Mouse (Mus musculus): ENCODE measurements at regions not wholly inside any gene's neighbourhood (a gene's known extent, or its start where the extent isn't known, plus 50 kb on each side); places are given as distances from the start of the nearest gene placed in this dataset.

DNA sequence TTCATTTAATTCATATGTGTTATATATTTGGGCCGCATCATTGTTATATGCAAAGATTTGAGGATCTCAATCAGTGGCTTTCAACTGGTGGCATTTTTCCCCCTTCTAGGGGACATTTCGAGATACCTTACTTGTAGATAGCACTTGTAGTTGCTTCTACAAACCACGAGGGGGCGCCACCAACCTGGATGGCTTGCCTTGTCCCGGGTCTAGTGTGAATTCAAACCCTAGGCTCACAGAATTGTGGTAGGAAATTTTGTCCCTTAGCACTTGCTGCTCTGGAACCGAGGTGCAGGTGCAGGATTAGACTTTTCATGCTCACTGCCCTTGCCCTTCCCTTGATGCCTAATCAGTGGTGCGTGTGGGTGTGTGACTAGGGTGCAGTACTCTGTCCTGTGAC lies 252.2 kb downstream of the Uaca start:
- peak; percentile 51 to 74 for DNase-seq (ENCODE audit: low spot score in 2 of 2)

DNA sequence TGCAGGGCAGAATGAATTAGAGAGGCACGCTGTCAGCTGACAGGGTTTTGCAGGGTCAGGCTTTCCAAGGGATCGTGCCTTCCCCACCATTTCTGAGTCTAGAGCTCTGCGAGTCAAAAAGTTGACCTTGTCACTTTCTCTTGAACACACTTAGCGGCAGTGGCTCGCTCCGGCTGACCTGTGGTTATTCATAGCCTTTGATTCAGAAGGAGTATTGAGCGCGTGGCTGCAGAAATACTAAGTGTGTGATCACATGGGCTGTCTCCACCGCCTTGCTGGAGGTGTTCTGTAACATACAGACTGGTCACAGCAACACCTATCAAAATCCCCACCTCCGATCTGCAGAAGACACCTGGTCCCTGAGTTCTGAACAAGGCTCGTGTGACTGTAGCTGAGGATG lies 252.9 kb downstream of the Uaca start:
- no peak for DNase-seq (ENCODE audit: low spot score in 2 of 2)

DNA sequence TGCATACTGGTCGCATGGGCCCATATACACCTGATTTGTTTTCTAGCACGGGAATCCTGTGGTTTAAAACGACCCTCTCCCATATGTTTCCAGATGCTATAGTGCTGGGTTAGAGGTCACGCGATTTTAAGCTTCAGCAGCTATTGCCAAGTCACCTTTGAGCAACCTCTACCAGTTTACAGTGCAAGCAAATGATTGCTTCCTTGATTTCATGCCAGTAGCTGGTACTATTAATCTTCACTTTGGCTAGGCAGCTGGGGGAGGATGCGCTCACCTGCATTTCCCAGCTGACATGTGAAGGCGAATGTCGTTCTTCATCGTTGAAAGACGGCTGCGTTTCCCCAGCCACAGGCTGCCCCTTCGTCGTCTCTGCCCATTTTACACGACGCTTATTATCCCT lies 254.2 kb downstream of the Uaca start:
- DNase-seq (ENCODE audit: low spot score in 2 of 2): no peak

DNA sequence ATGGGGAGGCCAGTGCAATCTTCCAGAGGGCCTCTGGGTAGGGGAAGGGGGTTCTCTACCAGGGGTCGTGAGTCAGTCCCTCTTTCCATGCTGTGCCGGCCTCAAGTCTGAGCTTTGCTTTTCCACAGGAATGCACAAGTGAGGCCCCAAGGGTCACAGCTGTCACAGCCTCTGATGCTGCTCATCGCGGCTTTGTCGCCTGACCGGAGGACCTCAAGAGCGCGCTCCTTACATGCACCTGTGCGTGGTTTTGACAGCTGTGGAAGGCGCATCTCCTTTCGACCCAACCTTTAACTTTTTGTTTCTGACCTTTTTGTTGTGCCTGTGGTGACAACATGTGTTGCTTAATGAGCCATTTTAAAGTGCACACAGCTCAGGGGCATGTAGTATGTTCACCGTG lies 258.3 kb downstream of the Uaca start:
- no peak for DNase-seq (ENCODE audit: low spot score in 2 of 2)

DNA sequence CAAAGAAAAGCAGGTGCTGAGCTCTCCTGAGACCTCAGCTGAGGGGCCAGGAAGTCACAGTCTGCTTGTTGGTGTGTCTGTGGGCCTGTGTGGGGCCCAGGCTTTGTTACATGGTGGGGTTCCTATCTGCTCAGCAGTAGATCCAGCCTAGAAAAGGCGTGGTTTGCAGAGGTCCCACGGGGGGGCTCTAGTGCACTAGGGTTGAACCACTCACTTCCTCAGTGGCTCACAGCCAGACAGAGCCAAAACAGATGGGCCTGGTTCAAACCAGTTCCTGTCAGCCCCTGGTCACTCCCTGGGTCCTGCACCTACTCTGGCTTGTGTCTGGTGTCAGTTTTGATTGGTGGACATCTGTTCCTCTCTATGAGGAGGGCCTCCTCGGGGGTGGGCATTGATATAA lies 260.1 kb downstream of the Uaca start:
- peak; percentile 56 to 71 for DNase-seq (ENCODE audit: low spot score in 2 of 2)

DNA sequence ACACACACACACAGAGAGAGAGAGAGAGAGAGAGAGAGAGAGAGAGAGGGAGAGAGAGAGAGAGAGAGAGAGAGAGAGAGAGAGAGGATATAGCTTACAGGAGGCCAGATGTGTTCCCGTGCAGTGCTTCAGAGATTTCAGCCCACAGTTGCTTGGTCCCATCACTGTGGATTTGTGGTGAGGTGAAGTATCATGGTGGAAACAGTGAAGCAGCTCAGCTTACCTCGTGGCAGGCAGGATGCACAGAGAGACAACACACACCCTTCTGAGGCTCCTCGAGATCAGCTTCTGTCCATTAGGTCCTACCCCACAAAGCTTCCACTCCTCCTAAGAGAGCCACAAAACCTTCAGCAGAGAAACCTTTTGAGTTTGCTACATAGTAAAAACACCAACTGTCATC lies 261.1 kb downstream of the Uaca start:
- no peak for DNase-seq (ENCODE audit: low spot score in 2 of 2)

DNA sequence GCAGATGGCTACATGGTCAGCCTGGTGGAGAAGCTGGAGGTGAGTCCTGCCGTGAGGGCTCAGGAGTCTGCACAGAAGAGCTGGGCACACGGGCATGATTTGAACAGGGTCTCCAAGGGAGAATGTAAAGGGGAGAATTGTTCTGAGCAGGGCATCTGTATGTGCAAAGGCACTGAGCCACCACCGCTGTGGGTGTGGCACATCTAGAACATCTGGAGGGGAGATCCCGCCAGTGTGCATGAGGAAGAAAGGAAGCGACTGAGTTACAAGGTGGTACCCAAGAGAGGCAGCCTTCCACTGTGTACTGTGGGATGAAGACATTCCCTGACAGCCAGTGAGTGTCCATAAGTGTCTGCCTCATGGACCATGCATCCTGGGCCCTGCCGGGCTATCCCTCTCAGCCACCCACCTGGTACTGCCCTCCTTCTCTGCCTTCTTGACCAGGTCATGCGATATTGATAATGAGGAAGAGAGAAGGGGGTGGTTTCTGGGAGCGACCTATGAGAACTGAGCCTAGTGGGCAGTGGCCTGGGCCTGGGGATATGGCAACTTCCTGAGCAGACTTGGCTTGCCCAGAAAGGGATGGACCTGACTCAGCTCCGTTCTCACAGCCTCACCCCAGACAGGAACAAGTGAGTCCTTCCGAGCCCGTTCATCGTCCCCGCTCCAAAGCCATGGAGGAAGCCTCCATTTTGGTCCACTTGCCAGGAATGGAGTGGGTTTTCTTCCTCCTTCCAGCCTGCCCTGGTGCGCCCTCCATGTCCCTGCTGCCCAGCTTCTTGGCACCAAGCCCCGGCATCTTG lies 261.8 kb downstream of the Uaca start:
- DNase-seq (ENCODE audit: low spot score in 2 of 2): no peak

DNA sequence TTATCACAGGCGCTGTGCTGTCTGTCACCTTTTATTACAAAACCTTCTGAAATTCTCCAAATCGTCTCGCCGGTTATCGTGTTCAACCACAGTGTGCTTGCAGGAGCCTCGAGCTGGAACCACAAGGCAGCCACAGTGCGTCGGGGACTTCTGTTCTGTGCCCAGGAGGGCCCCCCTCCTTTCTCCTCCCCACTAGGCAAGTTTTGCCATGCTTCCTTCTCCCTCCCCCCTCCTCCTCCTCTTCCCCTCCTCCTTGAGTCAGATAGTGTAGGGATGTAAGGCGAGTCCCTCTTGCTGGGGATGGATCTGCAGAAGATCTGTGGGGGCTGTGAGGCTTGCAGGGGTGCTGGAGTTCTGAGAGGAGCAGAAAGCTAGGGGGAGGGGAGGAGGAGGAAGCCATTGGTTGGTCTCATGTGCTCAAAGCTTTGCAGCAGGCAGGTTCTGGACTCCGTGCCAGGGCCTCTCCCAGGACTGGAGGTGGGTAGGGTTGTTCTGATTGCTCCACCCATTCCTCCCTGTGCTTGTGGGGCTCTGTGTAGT lies 262.5 kb downstream of the Uaca start:
- DNase-seq (ENCODE audit: low spot score in 2 of 2): no peak

DNA sequence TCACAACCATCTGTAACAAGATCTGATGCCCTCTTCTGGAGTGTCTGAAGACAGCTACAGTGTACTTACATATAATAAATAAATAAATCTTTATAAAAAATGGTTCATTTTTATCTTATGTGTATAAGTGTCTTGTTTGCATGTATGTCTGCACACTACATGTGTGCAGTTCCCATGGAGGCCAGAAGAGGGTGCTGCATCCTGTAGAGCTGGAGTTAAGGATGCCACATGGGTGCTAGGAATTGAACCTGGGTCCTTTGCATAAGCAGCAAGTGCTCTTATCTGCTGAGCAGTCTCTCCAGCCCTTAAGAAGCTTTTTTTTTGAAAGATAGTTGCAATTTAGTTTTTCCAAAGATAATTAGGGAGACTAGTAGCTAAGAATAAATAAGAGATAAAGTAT lies 264.9 kb downstream of the Uaca start:
- no peak for DNase-seq (ENCODE audit: low spot score in 2 of 2)

DNA sequence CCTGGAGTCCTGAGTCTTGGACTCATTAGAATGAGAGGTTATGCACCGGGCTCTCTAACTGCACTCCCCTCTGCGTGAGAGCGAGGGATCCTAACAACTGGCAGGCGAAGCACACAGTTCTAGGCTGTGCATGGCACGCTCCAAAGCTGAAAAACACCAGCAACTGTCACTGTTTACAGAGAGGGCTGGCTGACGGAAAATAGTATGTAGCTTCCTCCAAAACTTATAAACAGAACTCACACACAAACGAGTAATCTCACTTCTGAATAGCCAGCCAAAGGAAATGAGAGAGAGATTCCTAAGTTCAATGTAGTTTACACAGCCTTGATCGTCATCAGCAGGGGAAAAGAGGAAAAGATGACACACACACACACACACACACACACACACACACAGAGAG lies 266.6 kb downstream of the Uaca start:
- no peak for DNase-seq (ENCODE audit: low spot score in 2 of 2)

DNA sequence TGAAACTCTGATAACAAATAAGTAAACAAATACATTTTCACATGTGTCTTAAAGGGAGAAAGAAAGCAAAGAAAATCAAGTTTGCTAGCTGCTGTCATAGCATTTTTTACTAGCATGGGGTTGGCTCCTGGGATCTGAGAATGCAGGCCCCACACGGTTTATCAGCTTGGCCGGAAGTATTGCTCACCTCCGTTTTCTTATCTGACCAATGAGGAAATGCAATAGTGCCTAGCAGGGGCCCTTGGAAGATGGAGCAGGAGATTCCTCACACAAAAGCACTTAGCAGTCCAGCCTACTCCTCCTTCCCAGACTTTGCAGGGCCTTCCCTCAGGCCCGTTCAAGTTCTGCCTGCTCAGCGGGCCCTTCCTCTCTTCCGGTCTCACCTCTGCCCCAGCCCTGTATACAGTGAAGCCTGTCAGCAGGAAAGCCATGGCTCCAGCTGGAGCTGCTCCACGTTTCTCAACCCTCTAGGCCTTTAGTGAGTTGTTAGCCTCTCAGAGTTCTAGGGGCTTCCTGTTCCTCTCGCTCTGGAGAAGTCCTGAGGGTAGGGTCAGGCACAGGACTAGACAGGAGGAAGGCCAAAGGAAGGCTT lies 270.5 kb downstream of the Uaca start:
- no peak for DNase-seq (ENCODE audit: low spot score in 2 of 2)

DNA sequence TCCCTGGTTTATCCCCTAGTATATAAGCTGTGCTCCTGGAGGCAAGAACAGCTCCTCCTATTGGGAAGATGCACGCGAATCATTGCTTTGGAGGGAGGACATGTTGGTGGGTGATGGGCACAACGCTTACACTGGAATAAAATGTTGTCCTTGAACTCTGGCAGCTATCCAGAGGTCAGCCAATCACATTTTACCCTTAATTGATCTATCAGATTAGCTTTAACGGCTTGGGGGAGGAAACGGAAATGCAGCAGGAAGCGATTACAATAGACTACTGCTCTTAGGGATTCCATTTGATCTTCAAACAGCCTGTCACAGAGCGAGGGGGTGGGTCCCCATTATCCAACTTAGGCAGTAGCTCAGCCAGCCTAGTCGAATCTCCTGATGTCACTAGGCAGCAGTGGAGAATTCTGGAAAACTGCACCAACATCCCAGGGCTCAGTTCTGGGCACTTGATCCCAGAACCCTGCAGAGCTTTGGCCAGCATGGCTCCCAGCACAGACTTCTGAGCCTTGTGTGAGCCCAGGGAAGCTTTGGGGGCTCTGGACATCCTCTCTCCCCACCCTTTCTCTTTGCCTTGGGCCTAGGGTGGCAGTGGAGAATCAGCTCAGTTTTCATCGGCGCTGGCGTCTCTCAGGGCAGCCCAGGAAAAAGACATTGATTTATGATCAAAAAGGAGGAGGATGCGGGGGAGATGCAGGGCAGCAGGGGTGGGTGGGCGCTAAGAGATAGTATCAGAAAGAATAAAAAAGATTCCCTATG lies 275.4 kb downstream of the Uaca start:
- no peak for DNase-seq (ENCODE audit: low spot score in 2 of 2)

DNA sequence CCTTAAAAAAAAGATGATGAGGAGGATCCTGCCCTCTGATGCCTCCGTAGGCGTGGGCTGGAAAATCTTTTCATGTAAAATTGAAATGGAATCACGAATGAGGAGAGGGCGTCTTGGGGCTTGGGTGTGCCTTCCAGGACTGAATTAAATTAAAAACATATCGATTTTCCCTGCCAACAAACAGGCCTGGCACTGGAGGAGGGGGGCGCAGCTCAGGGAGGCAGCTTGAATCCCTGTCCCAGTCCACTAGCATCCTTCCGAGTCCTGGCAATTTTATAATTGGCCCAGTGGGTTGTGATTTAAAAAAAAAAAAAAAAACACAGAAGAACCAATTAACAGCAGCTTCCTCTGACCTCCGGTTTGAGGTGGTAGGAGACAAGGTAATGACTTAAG lies 276.0 kb downstream of the Uaca start:
- no peak for DNase-seq (ENCODE audit: low spot score in 2 of 2)

DNA sequence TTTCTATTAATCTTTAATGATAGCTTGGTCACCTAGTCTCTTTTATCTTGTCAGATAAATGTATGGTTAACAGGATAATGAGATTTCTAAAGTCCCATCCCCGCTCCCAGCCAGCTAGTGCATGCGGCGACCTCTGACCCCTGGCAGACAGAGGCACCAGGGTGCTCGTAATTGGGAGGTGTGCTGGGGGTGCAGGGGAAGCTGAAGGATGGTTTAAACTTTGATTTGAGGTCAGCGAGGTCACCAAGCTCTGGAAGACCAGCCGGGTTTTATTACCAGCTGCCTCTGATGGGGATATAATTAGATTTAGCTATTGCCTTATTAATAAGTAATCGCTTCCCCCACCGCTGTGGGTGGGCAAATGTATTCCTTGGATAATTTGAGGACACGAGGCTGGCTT lies 276.5 kb downstream of the Uaca start:
- no peak for DNase-seq (ENCODE audit: low spot score in 2 of 2)

DNA sequence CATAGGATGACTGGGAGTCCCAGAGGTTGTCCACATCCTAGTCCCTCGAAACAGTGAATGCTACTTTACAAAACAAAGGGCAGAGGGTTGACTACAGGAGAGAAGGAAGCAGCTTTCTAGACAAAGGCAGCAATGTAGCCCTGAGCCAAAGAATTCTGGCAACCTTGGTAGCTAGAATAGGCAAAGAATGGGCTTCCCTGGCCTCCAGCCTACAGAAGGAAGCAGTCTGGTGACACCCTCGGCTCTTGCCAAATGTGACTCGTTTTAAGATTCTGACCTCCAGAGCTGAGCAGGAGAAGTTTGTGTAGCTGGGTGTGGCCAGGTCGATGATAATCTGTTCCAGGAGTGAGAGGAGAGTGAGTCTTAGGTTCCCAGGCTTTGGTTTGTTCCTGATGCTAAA lies 279.1 kb downstream of the Uaca start:
- no peak for DNase-seq (ENCODE audit: low spot score in 2 of 2)

DNA sequence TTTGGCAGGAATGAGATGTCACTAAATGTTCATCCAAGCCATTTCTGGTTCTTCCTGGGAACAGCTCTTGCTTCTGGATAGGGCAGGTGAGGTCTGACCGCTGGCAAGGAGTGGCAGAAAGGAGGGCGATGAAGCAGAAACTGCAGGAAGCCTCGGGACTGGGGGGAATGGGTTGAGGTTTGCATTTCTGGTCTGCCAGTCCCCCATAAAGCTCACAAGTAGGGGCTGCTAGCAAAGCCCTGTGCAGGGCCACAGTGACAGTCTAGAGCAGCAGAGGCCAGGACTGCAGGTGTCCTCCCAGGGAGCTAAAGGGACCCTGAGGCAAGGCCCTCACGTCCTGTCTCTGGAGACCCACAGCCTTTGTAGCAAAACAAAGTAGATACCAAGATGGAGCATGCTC lies 280.7 kb downstream of the Uaca start:
- no peak for DNase-seq (ENCODE audit: low spot score in 2 of 2)

DNA sequence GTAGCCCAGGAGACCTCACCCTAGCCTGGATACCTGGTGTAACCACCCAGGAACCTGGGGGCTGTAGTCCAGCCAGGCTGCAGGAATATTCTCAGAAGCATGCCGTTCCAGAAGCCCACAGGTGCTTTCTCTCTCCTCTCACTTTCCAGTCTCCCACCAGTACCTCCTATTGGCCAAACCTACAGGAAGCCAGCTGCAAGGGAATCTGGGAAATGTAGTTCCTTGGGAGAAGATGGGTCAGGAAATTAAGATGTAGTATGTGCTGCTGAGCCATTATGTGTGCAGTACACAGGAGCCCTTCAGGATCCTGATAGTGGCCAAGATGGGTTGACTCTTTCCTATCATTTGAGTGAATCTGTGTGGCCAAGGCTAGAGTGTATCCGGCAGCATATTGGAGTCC lies 282.8 kb downstream of the Uaca start:
- no peak for DNase-seq (ENCODE audit: low spot score in 2 of 2)

DNA sequence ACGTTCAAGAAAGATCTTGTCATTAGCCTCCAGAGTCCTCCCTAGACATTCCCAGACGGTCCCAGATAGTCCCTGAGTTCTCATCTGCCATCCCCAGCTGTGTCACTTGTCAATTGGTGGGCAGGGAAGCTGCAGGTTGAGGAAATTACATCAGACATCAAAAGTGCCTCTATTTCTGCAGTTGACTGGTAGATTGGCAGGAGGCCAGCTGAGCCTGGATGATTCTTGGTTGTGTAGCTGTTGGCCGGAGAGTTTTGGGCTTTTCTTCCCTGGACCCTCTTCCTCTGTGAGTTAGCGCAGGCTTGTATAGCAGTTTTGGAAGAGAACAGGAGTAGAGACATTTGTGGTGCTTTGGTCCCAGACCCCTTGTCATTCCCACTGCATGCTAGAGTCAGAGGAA lies 283.5 kb downstream of the Uaca start:
- no peak for DNase-seq (ENCODE audit: low spot score in 2 of 2)

DNA sequence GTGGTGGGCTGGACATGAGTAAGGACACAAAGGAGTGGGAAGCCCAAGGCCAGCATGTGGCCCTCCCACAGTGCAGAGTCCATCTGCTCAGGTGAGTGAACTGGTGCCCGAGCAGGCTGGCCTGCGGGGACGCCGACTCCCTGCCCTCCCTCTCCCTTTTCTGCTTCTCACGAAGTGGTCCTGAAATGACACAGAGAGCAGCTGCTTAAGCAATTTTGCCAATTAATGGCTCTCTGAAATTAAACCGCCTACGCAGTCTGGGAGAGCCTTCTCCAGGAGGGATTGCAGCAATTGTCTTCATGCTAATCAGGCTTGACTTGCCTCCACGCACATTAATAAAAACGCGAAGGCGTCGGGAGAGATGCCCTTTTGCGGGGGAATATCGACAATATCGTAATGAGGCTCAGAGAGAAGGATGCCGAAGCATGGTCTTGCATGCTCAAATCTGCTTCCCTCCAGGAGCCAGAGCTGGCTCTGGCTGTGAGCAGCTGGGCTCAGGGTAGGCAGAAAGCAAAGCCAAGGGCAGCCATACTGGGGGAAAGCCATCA lies 287.2 kb downstream of the Uaca start:
- no peak for DNase-seq (ENCODE audit: low spot score in 2 of 2)

DNA sequence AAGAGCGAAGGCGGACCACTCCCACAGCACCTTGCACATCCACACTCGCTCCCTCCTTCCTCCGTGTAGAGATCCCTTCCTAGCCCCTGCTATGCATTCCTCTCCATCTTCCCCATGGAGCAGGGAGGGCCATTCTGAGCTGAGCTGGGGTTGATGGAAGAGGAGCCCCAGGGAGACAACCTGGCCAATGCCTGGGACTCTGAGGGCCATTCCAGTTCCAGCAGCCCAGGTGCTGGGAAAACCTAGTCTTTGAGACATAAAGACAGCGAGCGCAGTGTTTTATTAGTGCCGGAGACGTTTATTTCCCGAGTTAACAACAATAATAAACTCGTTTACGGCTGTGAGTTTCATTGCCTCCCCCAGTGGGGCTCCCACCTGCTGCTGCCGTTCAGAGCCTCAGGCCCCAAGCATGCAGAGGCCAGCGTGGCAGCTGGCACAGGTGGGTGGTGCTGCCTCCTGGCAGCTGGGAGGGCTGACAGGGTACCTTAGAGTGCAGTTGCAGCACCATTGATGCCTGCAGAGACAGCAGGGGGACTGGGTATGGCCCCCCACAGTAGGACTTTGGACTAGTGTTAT lies 287.4 kb upstream of the Tle3 start:
- DNase-seq (ENCODE audit: low spot score in 2 of 2): no peak

DNA sequence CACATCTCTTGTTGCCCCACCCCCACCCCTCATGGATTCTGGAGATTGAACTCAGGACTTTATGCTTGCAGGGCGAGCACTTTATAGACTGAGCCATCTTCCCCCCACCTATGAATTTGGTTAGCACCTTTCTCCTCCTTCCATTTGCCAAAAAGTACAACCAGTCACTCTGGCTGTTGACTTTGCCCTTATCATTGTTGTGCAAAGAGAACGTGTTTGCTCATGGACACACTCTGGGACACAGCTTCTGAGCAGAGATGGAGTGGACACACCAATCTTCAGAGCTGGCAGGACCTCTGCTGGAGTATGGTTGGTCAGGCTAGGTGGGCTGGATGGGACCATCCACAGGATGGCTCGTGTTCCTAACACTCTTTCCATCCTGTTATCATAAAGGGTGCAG lies 285.1 kb upstream of the Tle3 start:
- DNase-seq (ENCODE audit: low spot score in 2 of 2): no peak

DNA sequence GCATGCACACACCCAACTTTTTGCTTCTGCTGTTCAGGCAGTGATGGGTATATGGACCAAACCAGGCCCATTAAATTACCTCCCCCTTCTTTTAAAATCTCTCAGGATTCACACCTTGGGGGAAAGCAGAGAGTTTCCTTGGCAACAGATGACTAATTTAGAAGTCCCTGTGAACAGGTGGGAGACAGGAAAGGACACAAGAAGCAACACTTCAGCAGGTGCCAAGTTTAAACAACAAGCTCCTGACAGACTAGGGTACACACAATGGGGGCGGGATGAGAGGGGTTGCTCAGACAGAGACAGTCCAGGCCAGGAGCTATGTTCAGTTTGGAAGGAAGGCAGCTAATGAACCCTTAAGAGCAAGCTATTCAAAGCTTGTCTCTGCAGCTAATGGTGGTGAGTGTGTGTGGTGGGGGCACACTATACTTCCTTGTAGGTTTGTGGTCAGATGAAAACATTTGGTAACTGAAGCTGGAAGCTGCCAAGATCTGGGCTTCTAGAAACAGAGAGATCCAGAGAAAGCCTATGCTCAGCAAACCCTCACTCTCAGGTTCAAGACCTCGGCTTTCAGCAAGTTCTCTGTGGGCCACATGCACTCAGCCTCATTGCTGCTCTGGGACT lies 283.0 kb upstream of the Tle3 start:
- DNase-seq (ENCODE audit: low spot score in 2 of 2): no peak
